Mouse (Mus musculus): Measurements from ENCODE around the gene Mlst8.

Mlst8 gene

GRCm38 (mm10) chr17:24478663-24479380 lies at the start of gene Mlst8:
Mlst8 (minus strand) TSS chr17:24479078.
- peak; percentile 97 for DNase-seq (ENCODE audit: low read depth, low spot score)

- DNase-seq (ENCODE audit: low read depth, low spot score), result no peak
Measured at GRCm38 (mm10) chr17:24528560-24528918, 49.7 kb upstream of the Mlst8 start.

DNA sequence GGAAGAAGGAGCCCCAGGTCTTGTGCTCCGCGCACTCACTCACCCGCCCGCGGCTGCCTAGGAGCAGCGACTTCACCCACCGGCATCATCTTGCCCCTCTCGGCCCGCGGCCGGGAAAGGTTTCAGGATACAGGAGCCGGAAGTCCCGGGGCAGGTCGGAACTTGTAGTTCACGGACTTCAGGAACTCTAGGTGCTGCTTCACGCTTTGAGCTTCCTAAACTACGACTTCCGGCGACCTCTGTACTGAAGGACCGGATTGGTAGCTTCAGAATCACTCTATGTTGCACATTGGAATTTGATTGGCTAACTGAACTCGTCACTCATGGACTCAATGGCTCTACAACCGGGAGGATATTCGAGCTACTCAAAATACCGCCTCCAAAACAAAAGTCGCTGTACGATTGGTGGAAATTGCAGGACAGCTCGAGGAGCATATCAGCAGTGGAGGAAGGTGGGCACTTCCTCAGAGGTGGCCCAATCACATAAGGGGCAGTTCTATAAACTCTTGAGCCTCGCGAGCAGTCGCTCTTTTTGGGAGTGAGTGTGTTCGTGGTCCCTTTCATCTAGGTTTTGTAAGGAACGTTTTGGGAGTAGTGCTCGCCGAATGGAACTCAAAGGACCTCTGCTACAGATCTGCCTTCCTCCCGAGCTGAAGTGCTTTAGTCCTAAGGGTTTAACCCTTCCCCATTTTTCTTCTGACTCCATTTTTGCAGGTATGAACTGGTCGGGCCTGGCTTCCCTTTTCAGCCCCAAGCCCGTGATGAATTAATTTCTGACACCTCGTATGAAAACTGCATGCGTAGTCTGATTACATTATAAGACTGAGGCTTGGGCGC lies 49.1 kb upstream of the Mlst8 start, which contains the start of gene Traf7:
Gene Traf7 (minus strand): TSS at position 216 of the 837 bp plus-strand sequence.
- peak; percentile 99 for DNase-seq (ENCODE audit: low read depth, low spot score)

- no peak for DNase-seq (ENCODE audit: low read depth, low spot score)
Measured at GRCm38 (mm10) chr17:24527315-24527714, 48.4 kb upstream of the Mlst8 start.

GRCm38 (mm10) chr17:24524734-24525133 lies 45.9 kb upstream of the Mlst8 start:
- DNase-seq (ENCODE audit: low read depth, low spot score), result no peak

GRCm38 (mm10) chr17:24520450-24520849 lies 41.6 kb upstream of the Mlst8 start:
- DNase-seq (ENCODE audit: low read depth, low spot score), result no peak

GRCm38 (mm10) chr17:24514270-24515257 lies 35.7 kb upstream of the Mlst8 start:
- no peak for DNase-seq (ENCODE audit: low read depth, low spot score)

DNA sequence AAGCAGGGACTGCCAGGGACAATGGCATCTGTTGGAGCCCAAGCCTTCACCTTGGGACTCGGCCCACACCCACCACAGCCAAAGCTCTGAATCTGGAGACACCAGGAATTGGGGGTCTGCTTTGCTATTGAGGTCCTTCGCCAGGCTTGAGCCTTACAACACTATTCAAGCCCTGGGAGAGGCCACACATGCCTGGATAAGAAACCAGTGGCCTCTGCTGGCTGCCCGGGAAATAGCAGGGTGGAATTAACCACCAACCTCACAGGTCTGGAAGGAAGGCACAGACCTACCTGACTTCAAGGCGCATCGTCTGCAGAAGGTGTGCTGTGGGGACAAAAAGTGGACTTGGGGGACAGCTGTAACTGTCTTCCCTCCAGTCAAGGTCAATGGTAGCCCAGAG lies 34.7 kb upstream of the Mlst8 start:
- no peak for DNase-seq (ENCODE audit: low read depth, low spot score)

- DNase-seq (ENCODE audit: low read depth, low spot score), result no peak
Measured at GRCm38 (mm10) chr17:24507806-24508460, 29.1 kb upstream of the Mlst8 start.

- DNase-seq (ENCODE audit: low read depth, low spot score), result no peak
Measured at GRCm38 (mm10) chr17:24507129-24507664, 28.3 kb upstream of the Mlst8 start.

GRCm38 (mm10) chr17:24506332-24507070 lies 27.6 kb upstream of the Mlst8 start:
- no peak for DNase-seq (ENCODE audit: low read depth, low spot score)

DNA sequence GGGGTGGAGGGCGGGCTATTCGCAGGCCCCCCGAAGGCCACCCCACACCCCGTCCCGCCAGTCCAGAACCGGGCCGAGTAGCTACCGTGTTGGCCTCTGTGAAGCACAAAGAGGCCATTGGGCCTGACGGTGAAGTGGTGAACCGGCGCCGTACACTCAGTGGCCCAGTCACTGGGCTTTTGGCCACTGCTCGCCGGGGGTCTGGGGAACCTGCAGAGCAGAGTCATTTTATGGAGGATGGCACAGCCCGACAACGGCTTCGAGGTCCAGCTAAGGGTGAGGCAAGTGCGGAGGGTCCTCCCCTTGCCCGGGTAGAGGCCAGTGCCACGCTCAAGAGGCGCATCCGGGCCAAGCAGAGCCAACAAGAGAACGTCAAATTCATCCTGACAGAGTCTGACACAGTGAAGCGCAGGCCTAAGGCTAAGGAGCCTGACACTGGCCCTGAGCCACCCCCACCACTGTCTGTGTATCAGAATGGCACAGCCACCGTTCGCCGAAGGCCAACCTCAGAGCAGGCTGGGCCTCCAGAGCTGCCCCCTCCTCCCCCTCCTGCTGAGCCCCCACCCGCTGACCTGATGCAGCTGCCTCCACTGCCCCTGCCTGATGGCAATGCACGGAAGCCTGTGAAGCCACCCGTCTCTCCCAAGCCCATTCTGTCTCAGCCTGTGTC lies 26.5 kb upstream of the Mlst8 start:
- DNase-seq (ENCODE audit: low read depth, low spot score), result no peak

DNA sequence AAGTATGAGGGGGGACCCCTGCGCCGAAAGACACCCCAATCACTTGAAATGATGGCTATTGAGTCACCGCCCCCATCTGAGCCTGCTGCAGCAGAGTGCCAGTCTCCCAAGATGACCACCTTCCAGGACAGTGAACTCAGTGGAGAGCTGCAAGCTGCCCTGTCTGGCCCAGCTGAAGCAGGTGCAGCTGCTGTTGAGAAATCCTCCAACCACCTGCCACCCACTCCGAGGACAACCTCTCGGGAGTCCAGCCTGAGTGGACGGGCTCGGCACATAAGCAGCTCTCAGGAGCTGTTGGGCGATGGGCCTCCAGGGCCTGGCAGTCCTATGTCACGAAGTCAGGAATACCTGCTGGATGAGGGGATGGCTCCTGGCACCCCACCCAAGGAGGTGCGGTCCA lies 25.2 kb upstream of the Mlst8 start:
- no peak for DNase-seq (ENCODE audit: low read depth, low spot score)

- DNase-seq (ENCODE audit: low read depth, low spot score), result no peak
Measured at GRCm38 (mm10) chr17:24502208-24502607, 23.3 kb upstream of the Mlst8 start.

DNA sequence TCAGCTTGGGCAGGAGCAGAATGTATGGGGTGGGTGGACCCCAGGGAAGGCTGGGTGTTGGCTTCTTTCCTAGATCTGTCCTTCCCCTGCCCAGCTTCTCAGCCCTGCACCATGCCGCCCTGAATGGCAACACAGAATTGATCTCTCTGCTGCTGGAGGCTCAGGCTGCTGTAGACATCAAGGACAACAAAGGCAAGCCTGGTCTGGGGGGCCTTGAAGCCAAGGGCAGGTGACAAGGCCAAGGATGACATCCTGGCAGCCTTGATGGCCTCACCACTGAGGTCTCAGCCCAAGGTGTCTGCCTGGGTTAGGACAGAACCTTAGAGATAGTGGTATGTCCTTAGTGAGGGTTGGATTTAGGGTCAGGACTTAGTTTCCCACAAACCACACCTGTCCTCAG lies 17.1 kb upstream of the Mlst8 start:
- no peak for DNase-seq (ENCODE audit: low read depth, low spot score)

DNA sequence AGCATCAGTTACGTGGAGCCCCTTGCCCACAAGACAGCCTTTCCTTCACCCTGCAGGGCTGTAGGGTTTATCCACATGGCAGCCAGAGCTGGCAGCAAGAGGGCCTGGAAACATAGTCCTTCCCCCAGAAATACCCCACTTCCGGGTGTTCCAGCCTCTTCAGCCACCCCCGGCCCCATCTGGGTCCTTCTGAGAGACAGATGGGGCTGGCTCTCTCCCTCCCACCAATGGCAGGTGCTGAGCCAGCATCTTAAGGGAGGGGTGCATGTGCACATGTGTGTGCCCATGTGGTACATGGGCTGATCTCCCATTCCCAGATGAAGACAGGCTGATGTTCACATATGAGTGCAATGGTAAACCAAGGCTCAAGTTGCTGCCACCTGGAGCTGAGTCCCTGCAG lies 16.6 kb upstream of the Mlst8 start:
- DNase-seq (ENCODE audit: low read depth, low spot score), result no peak

DNA sequence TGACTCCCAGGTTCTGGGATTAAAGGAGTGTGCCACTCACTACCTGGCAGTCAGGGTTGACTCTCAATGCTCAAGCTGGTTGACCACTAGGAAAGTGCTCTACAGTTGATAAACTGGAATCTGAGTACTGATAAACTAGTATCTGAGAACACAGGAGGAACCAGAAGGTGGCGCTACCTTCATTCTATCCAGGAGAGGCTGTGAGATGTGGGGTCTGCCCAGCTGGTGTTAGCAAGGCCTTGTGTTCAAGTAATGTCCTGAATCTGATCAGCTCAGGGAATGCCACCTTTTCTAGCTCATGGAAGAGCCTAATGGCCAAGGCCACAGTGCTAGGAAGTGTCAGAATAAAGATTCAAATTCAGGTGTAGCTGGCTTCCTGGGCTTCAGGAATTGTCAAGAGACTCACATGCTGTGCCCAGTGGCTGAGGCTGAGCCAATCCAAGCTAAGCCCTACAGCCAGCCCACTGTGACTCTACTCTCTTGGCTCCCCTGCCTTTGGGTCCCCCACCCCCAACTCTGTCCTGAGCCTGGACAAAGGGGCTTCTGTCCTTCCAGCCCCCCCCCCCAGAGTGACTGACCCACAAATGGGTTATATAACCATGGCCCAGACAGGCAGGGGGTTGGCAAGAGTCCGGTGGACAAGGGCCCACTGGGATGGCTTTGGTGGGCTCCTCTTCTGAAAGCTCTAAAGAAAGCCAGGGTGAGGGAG lies 15.9 kb upstream of the Mlst8 start:
- DNase-seq (ENCODE audit: low read depth, low spot score), result no peak

- DNase-seq (ENCODE audit: low read depth, low spot score), result no peak
Measured at GRCm38 (mm10) chr17:24490399-24490798, 11.5 kb upstream of the Mlst8 start.

All from c-Kit-negative CD71-positive TER-119-positive erythroid progenitor cells, embryonic 14.5 days (primary cell).